Mouse (Mus musculus): ENCODE measurements around the gene Prcc.
A peak's percentile ranks its signal among the peaks of the same experiment; 100 is the strongest.
"Not testable (repeated sequence)": the region's sequence is repeated elsewhere in the genome, so short reads cannot be mapped to it uniquely, and the experiment has no call there.

Prcc gene

GRCm38 (mm10) chr3:87906601-87906980, 21.2 kb upstream of the Prcc start:
- peak; percentile 55 for DNase-seq (ENCODE audit: low read depth, low spot score)

GRCm38 (mm10) chr3:87905880-87906485, 20.6 kb upstream of the Prcc start, which contains the start of gene Hdgf:
Gene Hdgf (plus strand): TSS chr3:87906321.
- peak; percentile 98 for DNase-seq (ENCODE audit: low read depth, low spot score)

- no peak for DNase-seq (ENCODE audit: low read depth, low spot score)
These were observed 18.4 kb upstream of the Prcc start for GRCm38 (mm10) chr3:87903821-87904220.

- DNase-seq (ENCODE audit: low read depth, low spot score) = not testable (repeated sequence)
These were observed 16.6 kb upstream of the Prcc start for GRCm38 (mm10) chr3:87901959-87902358.

DNA sequence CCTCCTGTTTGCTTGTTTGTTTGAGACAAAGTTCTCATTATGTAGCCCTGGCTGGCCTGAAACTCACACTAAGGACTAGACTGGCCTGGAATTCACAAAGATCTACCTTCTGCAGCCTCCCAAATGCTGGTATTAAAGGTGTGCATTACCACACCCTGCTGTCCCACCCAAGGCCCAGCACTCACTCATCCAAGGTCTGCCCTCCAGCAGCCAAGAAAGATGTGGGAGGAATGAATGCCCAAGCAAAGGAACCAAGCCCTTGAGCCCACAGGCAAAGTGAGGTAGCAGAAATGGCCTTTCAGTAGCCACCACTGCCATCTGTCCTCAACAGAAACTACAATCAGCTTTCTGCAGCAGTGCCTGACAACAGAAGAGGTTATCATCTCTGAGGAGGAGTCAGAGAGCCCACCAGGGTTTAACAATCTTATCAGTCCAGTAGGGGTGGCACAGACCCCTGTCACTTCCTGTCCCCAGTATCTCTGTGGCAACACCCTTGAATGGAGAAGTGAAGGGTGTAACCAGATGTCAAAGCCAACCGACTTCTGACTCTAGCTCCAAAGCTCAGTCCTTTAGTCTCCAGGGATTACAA, 15.7 kb upstream of the Prcc start:
- DNase-seq (ENCODE audit: low read depth, low spot score) = no peak

GRCm38 (mm10) chr3:87899776-87900175, 14.4 kb upstream of the Prcc start:
- DNase-seq (ENCODE audit: low read depth, low spot score) = no peak

DNA sequence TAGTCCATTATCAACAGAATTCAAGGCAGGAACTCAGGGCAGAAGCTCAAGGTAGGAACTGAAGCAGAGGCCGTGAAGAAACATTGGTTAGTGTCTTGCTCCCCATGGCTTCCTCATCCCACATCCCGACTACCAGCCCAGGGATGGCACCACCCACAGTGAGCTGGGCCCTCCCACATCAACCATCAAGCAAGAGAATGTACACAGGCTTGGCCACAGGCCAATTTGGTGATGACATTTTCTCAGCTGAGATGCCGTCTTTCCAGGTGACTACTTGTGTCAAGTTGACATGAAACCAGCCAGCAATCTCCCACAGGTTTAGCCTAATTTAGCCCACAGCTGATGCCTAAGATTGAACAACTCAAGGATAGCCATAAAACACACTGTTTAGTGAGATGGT, 13.9 kb upstream of the Prcc start:
- DNase-seq (ENCODE audit: low read depth, low spot score) = no peak

- DNase-seq (ENCODE audit: low read depth, low spot score) = no peak
These were observed 8.0 kb upstream of the Prcc start for GRCm38 (mm10) chr3:87893367-87893905.

GRCm38 (mm10) chr3:87891481-87891880, 6.1 kb upstream of the Prcc start:
- no peak for DNase-seq (ENCODE audit: low read depth, low spot score)

- peak; percentile 50 for DNase-seq (ENCODE audit: low read depth, low spot score)
These were observed 2.0 kb upstream of the Prcc start for GRCm38 (mm10) chr3:87887400-87887799.

DNA sequence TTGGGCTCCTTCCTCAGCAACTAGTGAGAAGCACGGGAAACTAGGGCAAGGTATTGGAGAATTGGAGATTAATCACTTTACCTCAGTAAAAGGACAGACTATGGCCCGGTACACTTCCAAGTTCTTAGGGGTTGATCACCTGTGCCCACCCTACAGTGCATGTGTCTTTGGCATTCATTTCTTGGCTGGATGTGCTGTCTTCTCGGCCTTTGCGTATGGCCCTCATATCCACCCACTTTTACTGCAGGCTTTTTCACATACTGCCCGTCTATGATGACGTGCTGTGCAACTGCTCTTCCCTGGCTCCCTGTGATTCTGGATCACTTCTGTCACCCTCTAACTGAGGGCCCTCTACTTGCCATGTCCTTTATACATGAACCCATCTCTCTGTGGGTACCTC, 1.0 kb upstream of the Prcc start:
- DNase-seq (ENCODE audit: low read depth, low spot score) = no peak

DNA sequence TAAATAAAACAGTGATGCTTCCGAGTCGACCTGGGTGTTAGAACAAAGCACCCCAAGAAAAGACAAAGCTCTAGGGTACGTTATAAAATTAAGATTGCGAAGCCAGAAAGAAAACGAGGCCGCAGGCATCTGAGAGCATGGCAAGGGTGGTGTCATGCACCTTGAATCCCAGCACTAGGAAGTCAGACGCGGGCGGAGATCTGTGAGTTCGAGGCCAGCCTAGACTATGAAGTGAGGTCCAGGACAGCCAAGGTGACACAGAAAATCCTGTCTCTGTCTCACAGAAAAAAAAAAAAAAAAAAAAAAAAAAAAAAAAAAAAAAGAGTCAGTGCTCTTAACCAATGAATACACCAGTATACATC, 577 bp upstream of the Prcc start:
- DNase-seq (ENCODE audit: low read depth, low spot score) = no peak

- peak; percentile 67 for DNase-seq (ENCODE audit: low read depth, low spot score)
These were observed 628 bp downstream of the Prcc start for GRCm38 (mm10) chr3:87884708-87885251.

- DNase-seq (ENCODE audit: low read depth, low spot score) = no peak
These were observed 1.1 kb downstream of the Prcc start for GRCm38 (mm10) chr3:87884291-87884690.

- no peak for DNase-seq (ENCODE audit: low read depth, low spot score)
These were observed 7.7 kb downstream of the Prcc start for GRCm38 (mm10) chr3:87877730-87878129.

DNA sequence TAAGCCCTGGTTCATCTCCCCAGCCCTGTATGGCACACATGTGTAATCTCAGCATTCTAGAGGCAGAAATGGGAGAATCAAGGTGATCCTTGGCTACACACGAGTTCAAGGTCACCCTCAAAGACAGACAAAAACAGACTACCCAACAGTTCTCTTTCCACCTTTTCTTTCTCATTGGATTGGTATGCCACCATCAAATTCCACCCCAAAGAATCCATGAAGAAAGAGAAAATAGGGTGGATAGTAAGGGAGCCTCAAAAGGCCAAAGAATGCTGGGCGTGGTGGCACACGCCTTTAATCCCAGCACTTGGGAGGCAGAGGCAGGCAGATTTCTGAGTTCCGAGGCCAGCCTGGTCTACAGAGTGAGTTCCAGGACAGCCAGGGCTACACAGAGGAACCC, 21.3 kb downstream of the Prcc start:
- DNase-seq (ENCODE audit: low read depth, low spot score) = not testable (repeated sequence)

GRCm38 (mm10) chr3:87859813-87860212, 25.6 kb downstream of the Prcc start:
- peak; percentile 68 for DNase-seq (ENCODE audit: low read depth, low spot score)

DNA sequence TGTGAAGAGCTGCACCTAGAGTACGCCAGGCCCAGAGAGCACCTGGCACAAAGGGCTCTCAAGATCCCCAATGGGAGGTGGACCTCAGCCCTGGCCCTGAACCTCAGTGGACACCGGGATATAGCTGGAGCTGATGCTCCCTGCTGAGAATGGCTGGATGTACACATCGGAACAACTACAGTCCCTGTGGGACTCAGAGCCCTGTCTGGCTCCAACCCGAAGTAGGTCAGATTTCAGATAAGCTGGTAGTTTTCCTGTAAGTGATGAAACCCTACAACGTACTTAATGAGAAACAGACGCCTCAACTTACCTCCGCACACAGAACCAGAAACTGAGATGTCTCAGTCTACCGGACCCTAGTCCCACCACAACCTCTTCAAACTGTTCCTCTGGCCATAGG, 27.7 kb downstream of the Prcc start:
- no peak for DNase-seq (ENCODE audit: low read depth, low spot score)

- no peak for DNase-seq (ENCODE audit: low read depth, low spot score)
These were observed 29.5 kb downstream of the Prcc start for GRCm38 (mm10) chr3:87855936-87856335.

- DNase-seq (ENCODE audit: low read depth, low spot score) = no peak
These were observed 30.4 kb downstream of the Prcc start for GRCm38 (mm10) chr3:87854795-87855568.

- peak; percentile 54 for DNase-seq (ENCODE audit: low read depth, low spot score)
These were observed 36.3 kb downstream of the Prcc start for GRCm38 (mm10) chr3:87849117-87849516.

DNA sequence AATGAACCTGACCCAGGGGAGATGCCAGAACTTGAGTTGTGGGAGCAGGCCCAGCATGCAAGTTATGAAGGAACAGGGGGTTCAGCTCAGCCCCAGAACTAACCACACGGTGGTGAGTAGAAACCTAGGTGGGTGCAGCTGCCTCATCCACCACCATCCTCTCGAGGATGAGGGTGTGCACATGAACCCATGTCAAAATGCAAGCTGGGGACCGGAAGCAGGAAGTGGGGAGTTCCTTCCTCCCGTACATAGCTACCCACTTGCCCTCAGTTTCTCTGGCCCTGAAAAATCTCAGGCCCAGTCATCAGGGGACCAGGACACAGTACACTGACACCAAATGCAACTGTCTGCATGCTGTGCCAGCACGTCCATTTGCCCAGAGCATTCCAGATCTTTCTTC, 37.7 kb downstream of the Prcc start:
- no peak for DNase-seq (ENCODE audit: low read depth, low spot score)

All from A20 (cell line).